Mouse (Mus musculus): Measurements from ENCODE around the gene Dlat. TPM values are rescaled to one million over a fixed set of nuclear protein-coding genes. Genes with fewer than 3 reads are reported as not detected.

The Dlat gene
- polyA plus RNA-seq, 1 experiment from 2014 or later: 42.4 TPM

DNA sequence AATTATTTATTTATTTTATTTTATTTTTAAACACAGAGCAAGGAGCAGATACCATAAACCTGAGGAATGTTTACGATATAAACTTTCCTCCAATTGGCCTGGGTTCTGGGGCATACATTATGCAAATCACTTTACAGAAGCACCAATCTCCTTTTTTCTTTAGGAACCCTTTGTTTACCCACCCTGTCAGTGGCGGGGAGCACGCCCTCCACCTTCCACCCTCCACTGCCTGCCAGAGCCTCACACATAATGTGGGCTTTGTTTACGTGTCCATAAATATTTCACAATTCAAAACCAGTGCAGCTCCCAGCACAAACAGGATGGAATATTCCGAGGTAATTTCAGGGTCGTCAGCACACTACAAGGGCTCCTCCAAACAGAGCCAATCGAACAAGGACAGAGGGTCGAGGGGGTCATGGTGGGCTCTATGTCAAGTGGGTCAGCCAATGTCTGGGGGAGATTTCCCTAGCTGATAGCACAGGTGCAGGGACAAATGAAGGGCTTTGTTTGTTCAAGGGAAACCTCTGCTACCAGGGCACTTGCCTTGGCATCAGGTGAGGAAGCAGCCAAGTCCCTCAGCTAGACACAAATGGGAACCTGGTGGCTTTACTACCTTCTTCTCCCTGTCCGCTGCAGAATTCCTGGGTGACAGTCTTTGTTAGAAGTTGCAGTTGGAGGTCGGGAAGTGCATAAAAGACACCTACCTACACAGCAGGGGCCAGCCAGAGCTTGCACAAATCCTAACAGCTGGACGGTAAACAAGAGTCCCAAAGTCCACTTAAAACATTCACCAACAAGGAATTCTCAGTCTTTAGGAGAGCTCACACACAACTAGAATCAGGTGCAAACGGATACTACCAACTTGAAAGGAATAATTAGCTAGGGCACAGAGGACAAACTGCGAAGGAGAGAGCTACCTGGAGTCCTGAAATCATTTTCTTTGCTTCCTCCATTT lies 33.3 kb upstream of the Dlat start:
- ATAC-seq (ENCODE audit: insufficient number of reproducible peaks, insufficient read depth, low FRiP score, low TSS enrichment, low read depth): no peak
- H3K9ac ChIP-seq: no peak overlapping the region
- H3K36me3 ChIP-seq: peaks cover 49% of the 10 kb centered on the region
- H3K27me3 ChIP-seq: no peaks in the 10 kb centered on the region
- H3K4me1 ChIP-seq: peaks cover 7% of the 10 kb centered on the region
- 44% methylated on average over 13 of the region's 13 CpGs for WGBS
- H3K4me3 ChIP-seq: no peak overlapping the region
- H3K27ac ChIP-seq: no peak overlapping the region
- no peak overlapping the region for H3K4me2 ChIP-seq
- no peaks in the 10 kb centered on the region for H3K9me3 ChIP-seq

DNA sequence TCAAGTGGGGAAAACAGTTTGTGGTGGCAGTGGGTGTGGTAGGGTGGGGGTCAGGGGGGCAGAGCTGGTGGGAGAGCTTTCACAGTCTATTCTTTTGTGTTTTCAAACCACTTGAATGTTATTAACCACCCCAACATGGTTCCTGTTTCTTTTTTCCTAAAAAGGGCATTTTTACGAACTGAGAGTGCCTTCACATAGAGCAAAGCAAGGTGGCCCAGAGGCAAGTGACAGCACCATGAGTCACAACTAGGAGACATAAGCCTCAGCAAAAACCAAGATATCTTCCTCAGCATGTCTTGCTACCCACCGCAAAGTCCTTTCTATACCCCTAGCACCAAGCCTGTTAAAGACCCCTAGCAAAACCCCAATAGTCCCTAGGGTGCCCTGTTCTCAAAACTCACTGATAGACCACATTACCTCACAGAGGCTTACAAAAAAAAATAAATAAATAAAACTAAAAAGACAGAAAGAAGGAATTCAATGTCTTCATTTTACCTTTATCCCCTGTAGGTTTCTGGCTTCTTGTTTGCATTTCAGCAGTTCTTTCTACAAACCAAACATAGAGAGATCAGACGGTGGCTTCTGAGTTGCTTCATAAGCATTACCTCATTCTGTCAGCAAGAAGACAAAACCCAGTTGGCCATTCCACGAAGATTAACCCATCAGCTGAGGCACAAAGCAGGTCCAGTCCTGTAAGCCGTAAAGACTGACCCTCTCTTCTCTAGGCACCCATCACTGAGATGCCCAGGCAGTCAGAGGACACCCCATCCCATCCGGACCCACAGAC lies 27.5 kb upstream of the Dlat start:
- H3K9me3 ChIP-seq: no peaks in the 10 kb centered on the region
- H3K9ac ChIP-seq: no peak overlapping the region
- H3K4me3 ChIP-seq: no peak overlapping the region
- H3K4me1 ChIP-seq: no peaks in the 10 kb centered on the region
- 82% methylated on average over 6 of the region's 6 CpGs for WGBS
- no peaks in the 10 kb centered on the region for H3K27me3 ChIP-seq
- peaks cover 81% of the 10 kb centered on the region for H3K36me3 ChIP-seq
- no peak for ATAC-seq (ENCODE audit: insufficient number of reproducible peaks, insufficient read depth, low FRiP score, low TSS enrichment, low read depth)
- H3K4me2 ChIP-seq: no peak overlapping the region
- H3K27ac ChIP-seq: no peak overlapping the region

DNA sequence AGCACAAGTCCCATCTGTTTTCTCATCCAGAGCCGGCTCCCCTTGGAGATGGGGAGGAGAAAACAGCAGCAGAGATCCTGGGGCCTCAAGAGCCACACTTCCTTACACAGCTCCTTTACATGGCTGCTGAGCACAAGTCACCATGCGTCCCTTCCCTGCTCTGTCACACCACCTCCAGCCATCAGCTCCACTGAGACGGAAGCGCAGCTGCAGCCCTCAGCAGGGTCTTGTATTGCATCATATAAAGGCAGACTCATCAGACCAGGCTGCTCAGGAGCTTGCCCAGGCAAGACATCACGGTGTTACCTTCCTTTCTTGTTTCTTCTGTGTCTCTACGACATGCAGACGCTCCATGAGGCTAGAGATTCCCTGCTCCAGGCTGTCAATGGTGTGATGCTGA lies 22.1 kb upstream of the Dlat start:
- Histone ChIP-seq H3K4me2 (no peak overlapping the region), H3K9ac (no peak overlapping the region), H3K27ac (no peak overlapping the region), H3K9me3 (no peaks in the 10 kb centered on the region), H3K36me3 (peaks cover 86% of the 10 kb centered on the region), H3K27me3 (no peaks in the 10 kb centered on the region), H3K4me3 (no peak overlapping the region), H3K4me1 (no peaks in the 10 kb centered on the region)
- WGBS: 73% methylated on average over 7 of the region's 7 CpGs
- ATAC-seq (ENCODE audit: insufficient number of reproducible peaks, insufficient read depth, low FRiP score, low TSS enrichment, low read depth): no peak

DNA sequence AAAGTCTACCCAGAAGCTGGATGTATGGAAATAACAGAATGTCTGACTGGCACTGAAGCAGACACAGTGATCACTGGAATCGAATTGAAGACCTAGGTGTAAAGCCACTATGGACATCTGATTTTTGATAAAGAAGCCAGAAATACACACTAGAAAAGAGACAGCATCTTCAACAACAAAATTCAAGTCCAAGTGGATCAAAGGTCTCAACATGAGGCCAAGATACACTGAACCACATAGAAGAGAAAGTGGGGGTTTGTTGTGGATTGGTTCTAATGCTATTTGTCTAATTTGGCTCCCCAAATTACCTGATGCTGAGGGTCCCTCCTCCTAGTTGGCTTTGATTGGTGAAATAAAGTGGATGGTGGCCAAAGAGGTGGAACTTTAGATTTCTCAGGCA lies 19.8 kb upstream of the Dlat start:
- Histone ChIP-seq H3K36me3 (peaks cover 71% of the 10 kb centered on the region), H3K9me3 (no peaks in the 10 kb centered on the region), H3K4me1 (no peaks in the 10 kb centered on the region), H3K4me2 (no peak overlapping the region), H3K4me3 (no peak overlapping the region), H3K27ac (no peak overlapping the region), H3K27me3 (no peaks in the 10 kb centered on the region), H3K9ac (no peak overlapping the region)
- WGBS: 96% methylated on average over 1 of the region's 1 CpGs
- no peak for ATAC-seq (ENCODE audit: insufficient number of reproducible peaks, insufficient read depth, low FRiP score, low TSS enrichment, low read depth)

DNA sequence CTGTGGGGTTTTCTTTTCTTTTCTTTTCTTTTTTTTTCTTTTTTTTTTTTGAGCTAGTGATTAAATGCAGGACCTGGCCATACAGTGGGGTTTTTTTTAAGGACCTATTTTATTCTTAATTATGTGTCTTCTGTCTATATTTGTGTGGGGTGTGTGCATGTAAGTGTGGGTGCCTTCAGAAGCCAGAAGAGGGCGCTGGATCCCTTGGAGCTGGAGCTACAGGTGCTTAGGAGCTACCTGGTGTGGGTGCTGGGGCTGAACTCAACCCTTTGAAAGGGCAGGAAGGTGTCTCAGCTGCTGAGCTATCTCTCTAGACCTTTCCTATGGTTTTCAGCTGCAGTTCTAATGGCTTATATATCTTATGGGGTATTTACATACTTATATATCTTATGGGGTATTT lies 15.2 kb upstream of the Dlat start:
- no peak for ATAC-seq (ENCODE audit: insufficient number of reproducible peaks, insufficient read depth, low FRiP score, low TSS enrichment, low read depth)
- Histone ChIP-seq H3K27ac (no peak overlapping the region), H3K4me1 (no peaks in the 10 kb centered on the region), H3K4me2 (no peak overlapping the region), H3K9ac (no peak overlapping the region), H3K36me3 (peaks cover 31% of the 10 kb centered on the region), H3K27me3 (no peaks in the 10 kb centered on the region), H3K9me3 (no peaks in the 10 kb centered on the region), H3K4me3 (no peak overlapping the region)
- 32% methylated on average over 1 of the region's 1 CpGs for WGBS

DNA sequence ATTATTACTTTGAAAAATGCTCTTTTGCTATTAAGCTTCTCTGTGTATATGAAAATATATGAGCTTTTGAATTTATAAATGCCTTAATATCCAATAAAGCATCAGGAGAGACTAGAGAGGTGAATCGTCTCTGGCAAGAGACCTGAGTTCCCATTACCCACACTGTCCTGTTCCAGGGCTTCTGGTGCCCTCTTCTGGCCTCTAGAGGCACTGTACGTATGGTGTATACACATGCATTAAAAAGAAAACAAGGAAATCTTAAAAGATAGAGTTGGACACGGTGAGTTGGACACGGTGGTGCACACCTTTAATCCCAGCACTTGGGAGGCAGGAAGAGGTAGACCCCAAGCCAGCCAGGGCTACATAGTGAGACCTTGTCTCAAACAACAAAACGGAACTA lies 11.1 kb upstream of the Dlat start:
- H3K9me3 ChIP-seq: no peaks in the 10 kb centered on the region
- H3K4me2 ChIP-seq: no peak overlapping the region
- H3K27me3 ChIP-seq: no peaks in the 10 kb centered on the region
- WGBS: 36% methylated on average over 5 of the region's 5 CpGs
- H3K27ac ChIP-seq: no peak overlapping the region
- ATAC-seq (ENCODE audit: insufficient number of reproducible peaks, insufficient read depth, low FRiP score, low TSS enrichment, low read depth): no peak
- H3K4me1 ChIP-seq: no peaks in the 10 kb centered on the region
- no peak overlapping the region for H3K9ac ChIP-seq
- peaks cover 40% of the 10 kb centered on the region for H3K36me3 ChIP-seq
- no peak overlapping the region for H3K4me3 ChIP-seq

DNA sequence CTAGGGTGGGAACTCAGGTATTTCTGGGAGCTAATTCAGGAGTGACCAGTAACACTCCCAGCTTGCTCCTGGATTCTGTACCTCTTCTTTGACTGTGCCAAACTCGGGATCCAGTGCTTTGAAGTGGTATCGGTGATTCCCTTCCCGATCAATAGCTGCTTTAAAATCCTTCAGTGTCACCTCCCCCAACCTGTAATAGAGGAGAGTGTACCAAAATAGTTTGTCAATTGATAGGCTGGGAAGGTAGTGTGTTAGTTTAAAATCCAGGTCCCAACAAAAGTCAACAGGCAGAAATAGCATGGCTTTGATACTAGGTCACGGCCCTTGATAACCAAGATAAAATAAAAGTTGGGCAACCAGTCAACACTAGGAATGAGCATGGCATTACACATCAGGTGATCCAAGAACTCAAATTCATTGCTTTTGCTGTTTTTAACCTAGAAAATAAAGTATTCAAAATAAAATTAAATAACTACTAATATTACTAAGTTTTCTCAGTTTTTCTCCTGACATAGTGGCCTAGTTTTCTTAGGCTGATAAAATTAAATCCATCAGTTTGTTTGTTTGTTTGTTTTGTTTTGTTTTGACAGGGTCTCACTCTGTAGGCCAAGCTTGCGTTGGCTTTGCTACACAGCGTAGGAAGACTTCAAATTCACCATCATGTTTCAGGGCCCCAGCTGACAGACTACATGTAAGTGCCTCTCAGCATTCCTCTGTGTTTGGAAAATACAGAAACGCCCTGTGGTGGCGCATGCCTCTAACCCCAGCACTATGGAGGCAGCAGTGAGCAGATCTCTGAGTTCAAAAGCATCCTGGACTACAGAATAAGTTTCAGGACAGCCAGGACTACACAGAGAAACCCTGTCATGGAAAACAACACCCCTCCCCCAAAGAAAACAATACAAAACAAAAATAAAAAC lies 8.3 kb upstream of the Dlat start:
- no peaks in the 10 kb centered on the region for H3K27me3 ChIP-seq
- 84% methylated on average over 8 of the region's 8 CpGs for WGBS
- no peaks in the 10 kb centered on the region for H3K4me1 ChIP-seq
- no peak overlapping the region for H3K4me2 ChIP-seq
- no peaks in the 10 kb centered on the region for H3K9me3 ChIP-seq
- H3K36me3 ChIP-seq: peaks cover 55% of the 10 kb centered on the region
- no peak overlapping the region for H3K4me3 ChIP-seq
- H3K9ac ChIP-seq: no peak overlapping the region
- ATAC-seq (ENCODE audit: insufficient number of reproducible peaks, insufficient read depth, low FRiP score, low TSS enrichment, low read depth): no peak
- H3K27ac ChIP-seq: no peak overlapping the region

DNA sequence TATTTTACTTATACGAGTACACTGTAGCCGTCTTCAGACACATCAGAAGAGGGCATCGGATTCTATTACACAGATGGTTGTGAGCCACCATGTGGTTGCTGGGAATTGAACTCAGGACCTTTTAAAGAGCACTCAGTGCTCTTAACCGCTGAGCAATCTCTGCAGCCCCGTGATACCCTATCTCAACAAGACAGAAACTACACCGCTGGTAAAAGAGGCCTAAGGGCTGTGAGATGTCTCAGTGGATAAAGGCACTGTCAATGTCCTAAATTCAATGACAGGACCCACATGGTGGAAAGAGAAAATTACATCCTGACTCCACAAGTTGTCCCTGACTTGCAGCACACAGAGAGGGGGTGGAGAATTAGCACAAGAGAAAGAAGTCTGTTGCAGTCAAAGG lies 6.9 kb upstream of the Dlat start:
- 88% methylated on average over 6 of the region's 6 CpGs for WGBS
- Histone ChIP-seq H3K27me3 (no peaks in the 10 kb centered on the region), H3K9me3 (no peaks in the 10 kb centered on the region), H3K36me3 (peaks cover 55% of the 10 kb centered on the region), H3K4me2 (no peak overlapping the region), H3K4me1 (no peaks in the 10 kb centered on the region), H3K27ac (no peak overlapping the region), H3K9ac (no peak overlapping the region), H3K4me3 (no peak overlapping the region)
- ATAC-seq (ENCODE audit: insufficient number of reproducible peaks, insufficient read depth, low FRiP score, low TSS enrichment, low read depth): no peak

DNA sequence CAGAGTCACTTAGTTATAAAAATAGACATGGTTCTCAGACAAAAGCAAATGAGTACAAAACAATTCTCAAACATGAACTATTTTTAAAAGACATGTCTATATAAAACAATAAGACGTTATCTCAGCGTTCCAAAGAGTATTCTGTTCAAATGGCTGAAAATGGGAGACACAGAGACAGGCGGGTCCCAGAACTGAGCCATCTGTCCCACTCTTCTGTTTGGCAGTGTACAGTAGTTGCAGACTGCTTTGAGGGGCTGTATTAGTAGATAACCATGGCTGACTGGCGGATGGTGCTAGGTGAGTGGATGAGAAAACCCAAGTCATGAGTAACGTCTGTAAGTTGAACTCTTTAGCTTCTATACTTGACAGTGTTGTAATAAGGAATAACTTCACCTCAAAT lies 5.2 kb upstream of the Dlat start:
- H3K4me3 ChIP-seq: no peak overlapping the region
- no peak overlapping the region for H3K4me2 ChIP-seq
- no peak for ATAC-seq (ENCODE audit: insufficient number of reproducible peaks, insufficient read depth, low FRiP score, low TSS enrichment, low read depth)
- peaks cover 55% of the 10 kb centered on the region for H3K36me3 ChIP-seq
- no peak overlapping the region for H3K27ac ChIP-seq
- WGBS: 88% methylated on average over 5 of the region's 5 CpGs
- no peak overlapping the region for H3K9ac ChIP-seq
- no peaks in the 10 kb centered on the region for H3K27me3 ChIP-seq
- peaks cover 5% of the 10 kb centered on the region; the same call in 1 of the 2 replicates for H3K4me1 ChIP-seq
- no peaks in the 10 kb centered on the region for H3K9me3 ChIP-seq

DNA sequence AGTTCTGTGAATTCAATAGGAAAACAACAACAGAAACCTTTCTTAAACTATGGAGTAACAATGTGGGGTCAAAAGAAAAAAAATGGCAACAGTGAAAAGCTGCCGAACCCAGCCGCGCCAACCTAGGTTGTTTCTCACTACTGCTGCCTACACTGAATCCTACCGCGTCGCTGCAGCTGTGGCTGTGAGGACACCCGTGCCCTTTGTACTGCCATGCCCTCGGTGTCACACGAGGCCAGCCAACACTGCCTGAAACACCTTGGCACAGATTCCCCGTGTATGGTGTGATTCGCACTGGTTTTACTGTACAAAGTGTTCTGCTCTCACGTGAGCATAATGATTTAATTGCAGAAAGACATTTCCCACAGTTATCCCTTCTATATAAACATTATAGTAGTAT lies 851 bp upstream of the Dlat start:
- 15% methylated on average over 12 of the region's 12 CpGs for WGBS

DNA sequence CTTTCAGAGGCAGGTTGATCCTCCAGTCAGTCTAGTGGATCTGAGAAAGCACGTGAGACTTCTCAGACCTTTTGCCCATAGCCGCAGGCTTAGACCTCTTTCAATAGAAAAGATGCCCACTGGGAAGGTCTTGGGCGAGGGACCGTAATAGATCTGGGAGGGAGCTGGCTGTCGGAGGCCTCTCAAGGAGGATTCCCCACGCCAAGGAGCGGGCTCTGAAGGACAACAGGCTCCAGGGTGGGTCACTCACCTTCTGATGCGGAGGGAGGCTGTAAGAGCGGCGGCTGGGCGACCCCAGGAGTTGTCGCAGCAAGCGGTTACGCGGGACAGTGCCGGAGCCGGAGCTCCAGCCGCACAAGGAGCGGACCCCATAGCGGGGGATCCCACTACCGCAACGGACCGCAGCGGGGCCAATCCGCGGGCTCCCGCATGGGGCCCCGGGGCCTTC lies 615 bp downstream of the Dlat start:
- Histone ChIP-seq H3K4me2 (peak overlapping the region; percentile 75), H3K27ac (peak overlapping the region; percentile 84), H3K9ac (peak overlapping the region; percentile 91), H3K27me3 (no peaks in the 10 kb centered on the region), H3K36me3 (peaks cover 40% of the 10 kb centered on the region), H3K4me3 (peak overlapping the region; percentile 80), H3K4me1 (peaks cover 16% of the 10 kb centered on the region), H3K9me3 (no peaks in the 10 kb centered on the region)
- ATAC-seq (ENCODE audit: insufficient number of reproducible peaks, insufficient read depth, low FRiP score, low TSS enrichment, low read depth): peak; percentile 76; the same call in 1 of the 2 replicates
- WGBS: under 1% methylated on average over 28 of the region's 28 CpGs

More for the DNA sequence above, 851 bp upstream of the Dlat start:
- peak overlapping the region; percentile 91 for H3K9ac ChIP-seq
- ATAC-seq (ENCODE audit: insufficient number of reproducible peaks, insufficient read depth, low FRiP score, low TSS enrichment, low read depth): no peak
- peaks cover 35% of the 10 kb centered on the region for H3K36me3 ChIP-seq
- H3K27me3 ChIP-seq: no peaks in the 10 kb centered on the region
- H3K4me1 ChIP-seq: peaks cover 16% of the 10 kb centered on the region
- peak overlapping the region; percentile 80 for H3K4me3 ChIP-seq
- no peak overlapping the region for H3K27ac ChIP-seq
- peak overlapping the region; percentile 75 for H3K4me2 ChIP-seq
- H3K9me3 ChIP-seq: no peaks in the 10 kb centered on the region
